Mouse (Mus musculus) small intestine, adult 2 months (tissue): ENCODE measurements at regions not wholly inside any gene's neighbourhood (a gene's known extent, or its start where the extent isn't known, plus 50 kb on each side); places are given as distances from the start of the nearest gene placed in this dataset.

Experiments used
- H3K27ac ChIP-seq: fragments of 200-500 bp; 2 replicates; pipeline ENCODE4 v1.5.1; 2012; ENCODE audit warnings: low read depth, low read length, control low read depth, inconsistent platforms; ENCODE audit not compliant: insufficient read depth
- H3K27me3 ChIP-seq: fragments of 200-500 bp; 2 replicates; pipeline ENCODE4 v1.6.1; 2012; ENCODE audit warnings: mild to moderate bottlenecking, moderate library complexity, low read length, inconsistent platforms; ENCODE audit not compliant: control insufficient read depth, insufficient read depth
- H3K36me3 ChIP-seq: fragments of 200-500 bp; 2 replicates; pipeline ENCODE4 v1.6.1; 2012; ENCODE audit warnings: mild to moderate bottlenecking, low read length, control low read depth, inconsistent platforms; ENCODE audit not compliant: control insufficient read depth, insufficient read depth
- H3K4me1 ChIP-seq: fragments of 200-500 bp; 2 replicates; pipeline ENCODE4 v1.6.1; 2012; ENCODE audit warnings: low read length, inconsistent platforms, mixed read lengths; ENCODE audit not compliant: control insufficient read depth, insufficient read depth, insufficient read length
- H3K4me3 ChIP-seq: fragments of 200-500 bp; 2 replicates; pipeline ENCODE4 v1.5.1; 2012; ENCODE audit warnings: low read depth, mild to moderate bottlenecking, control low read depth, inconsistent platforms, low read length, moderate library complexity
- CTCF ChIP-seq: fragments of 200-500 bp; IDR thresholded peaks from 2 replicates; pipeline ENCODE4 v1.5.1; 2012; ENCODE audit warnings: low read depth, mild to moderate bottlenecking, control low read depth, inconsistent platforms, low read length, moderate library complexity, mixed read lengths; ENCODE audit not compliant: insufficient replicate concordance, insufficient read length; ENCODE audit errors: extremely low read depth
- POLR2A ChIP-seq: fragments of 200-500 bp; IDR thresholded peaks from 2 replicates; pipeline ENCODE4 v1.6.1; 2012; ENCODE audit warnings: low read depth, mild to moderate bottlenecking, control low read depth, inconsistent platforms, low read length, moderate library complexity
- WGBS: fragments of 180-500 bp; shearing (Covaris S2); methylation state at CpG from one replicate; pipeline ENCODE4 v1.1.7; 2018; 5-methylcytosine and 5-hydroxymethylcytosine counted together

GRCm38 (mm10) chr2:105528535-105528934 is 129.4 kb upstream of the Rcn1 start:
- H3K36me3 ChIP-seq: no peaks in the 10 kb centered on the region
- no peaks in the 10 kb centered on the region for H3K27me3 ChIP-seq
- no peak overlapping the region for H3K27ac ChIP-seq
- TF ChIP-seq POLR2A: no peak
- TF ChIP-seq CTCF: no peak
- no peak overlapping the region for H3K4me3 ChIP-seq
- no peaks in the 10 kb centered on the region for H3K4me1 ChIP-seq
- WGBS: 86% methylated on average over 8 of the region's 8 CpGs

- H3K27me3 ChIP-seq: no peaks in the 10 kb centered on the region
- no peaks in the 10 kb centered on the region for H3K4me1 ChIP-seq
- WGBS: 74% methylated on average over 13 of the region's 13 CpGs
- TF ChIP-seq CTCF: no peak
- no peak for TF ChIP-seq POLR2A
- H3K27ac ChIP-seq: no peak overlapping the region
- no peak overlapping the region for H3K4me3 ChIP-seq
- no peaks in the 10 kb centered on the region for H3K36me3 ChIP-seq
These were observed 124.6 kb upstream of the Pax6 start for GRCm38 (mm10) chr2:105544099-105544498.

DNA sequence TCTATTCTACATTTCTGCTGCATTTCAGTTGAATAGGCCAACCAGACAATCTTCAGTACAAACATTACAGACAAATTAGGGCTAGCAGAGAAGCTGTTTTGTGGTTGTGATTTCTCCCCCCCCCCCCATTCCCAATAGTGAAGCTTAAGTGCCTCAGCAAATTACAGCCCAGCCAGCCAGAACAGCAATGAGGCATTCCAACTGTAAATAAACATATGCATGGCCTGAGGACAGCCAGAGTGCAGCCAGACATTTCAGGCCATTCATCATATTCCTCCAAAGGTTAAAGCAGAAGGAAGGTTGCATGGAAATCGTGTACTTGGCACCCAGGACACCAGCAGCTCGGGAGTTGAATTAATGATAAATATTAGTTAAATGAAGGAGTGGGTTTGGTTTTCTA is 116.6 kb upstream of the Pax6 start:
- TF ChIP-seq POLR2A: no peak
- no peak for TF ChIP-seq CTCF
- Histone ChIP-seq H3K27ac (no peak overlapping the region), H3K4me1 (no peaks in the 10 kb centered on the region), H3K36me3 (no peaks in the 10 kb centered on the region), H3K4me3 (no peak overlapping the region), H3K27me3 (no peaks in the 10 kb centered on the region)
- 67% methylated on average over 2 of the region's 2 CpGs for WGBS

DNA sequence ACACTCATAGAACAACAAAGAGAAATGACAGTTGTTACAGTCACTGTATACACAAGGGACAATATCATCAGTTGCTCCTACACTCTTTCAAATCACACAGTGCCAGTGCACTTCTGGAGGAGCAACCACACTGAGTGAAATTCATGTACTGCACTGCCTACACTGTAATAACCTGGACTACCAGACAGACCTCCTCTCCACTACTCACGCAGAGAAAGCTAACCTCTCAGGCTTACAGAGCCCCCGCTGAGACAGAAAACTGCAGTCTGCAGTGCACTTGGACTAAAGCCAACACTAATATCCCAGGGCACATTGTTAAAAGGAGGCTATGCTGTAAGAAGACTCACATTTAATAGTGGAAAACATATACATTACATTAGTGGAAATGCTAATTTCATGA is 81.9 kb upstream of the Pax6 start:
- Histone ChIP-seq H3K4me1 (no peaks in the 10 kb centered on the region), H3K27me3 (no peaks in the 10 kb centered on the region), H3K4me3 (no peak overlapping the region), H3K36me3 (no peaks in the 10 kb centered on the region), H3K27ac (no peak overlapping the region)
- TF ChIP-seq CTCF (no peak), POLR2A (no peak)
- 55% methylated on average over 2 of the region's 2 CpGs for WGBS

DNA sequence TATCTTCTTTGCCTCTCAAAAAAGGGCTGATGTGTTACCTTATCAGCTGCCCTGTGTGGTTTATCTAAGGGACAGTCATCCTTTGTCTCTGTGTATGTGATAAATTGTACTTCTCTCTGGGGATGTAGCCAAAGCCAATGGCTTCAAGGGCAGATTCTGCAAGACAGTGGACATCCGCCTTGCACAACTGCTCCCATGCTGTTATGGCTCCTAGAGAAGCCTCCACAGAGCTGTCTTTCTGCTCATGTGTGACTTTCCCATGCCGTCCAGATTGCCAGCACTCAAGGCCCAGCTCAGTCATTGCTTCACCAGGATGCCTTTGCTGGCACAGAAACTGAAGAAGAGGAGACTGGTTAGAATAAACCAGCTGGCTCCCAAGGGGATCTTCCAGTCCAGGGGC is 74.6 kb upstream of the Pax6 start:
- no peak overlapping the region for H3K4me3 ChIP-seq
- TF ChIP-seq CTCF (no peak), POLR2A (no peak)
- no peak overlapping the region for H3K27ac ChIP-seq
- 78% methylated on average over 2 of the region's 2 CpGs for WGBS
- H3K27me3 ChIP-seq: no peaks in the 10 kb centered on the region
- no peaks in the 10 kb centered on the region for H3K36me3 ChIP-seq
- H3K4me1 ChIP-seq: no peaks in the 10 kb centered on the region

- H3K27ac ChIP-seq: no peak overlapping the region
- 56% methylated on average over 11 of the region's 11 CpGs for WGBS
- TF ChIP-seq POLR2A (no peak), CTCF (no peak)
- no peaks in the 10 kb centered on the region for H3K36me3 ChIP-seq
- H3K27me3 ChIP-seq: no peaks in the 10 kb centered on the region; the same call in 1 of the 2 replicates
- H3K4me3 ChIP-seq: no peak overlapping the region
- no peaks in the 10 kb centered on the region for H3K4me1 ChIP-seq
These were observed 64.1 kb upstream of the Pax6 start for GRCm38 (mm10) chr2:105604553-105605116.

DNA sequence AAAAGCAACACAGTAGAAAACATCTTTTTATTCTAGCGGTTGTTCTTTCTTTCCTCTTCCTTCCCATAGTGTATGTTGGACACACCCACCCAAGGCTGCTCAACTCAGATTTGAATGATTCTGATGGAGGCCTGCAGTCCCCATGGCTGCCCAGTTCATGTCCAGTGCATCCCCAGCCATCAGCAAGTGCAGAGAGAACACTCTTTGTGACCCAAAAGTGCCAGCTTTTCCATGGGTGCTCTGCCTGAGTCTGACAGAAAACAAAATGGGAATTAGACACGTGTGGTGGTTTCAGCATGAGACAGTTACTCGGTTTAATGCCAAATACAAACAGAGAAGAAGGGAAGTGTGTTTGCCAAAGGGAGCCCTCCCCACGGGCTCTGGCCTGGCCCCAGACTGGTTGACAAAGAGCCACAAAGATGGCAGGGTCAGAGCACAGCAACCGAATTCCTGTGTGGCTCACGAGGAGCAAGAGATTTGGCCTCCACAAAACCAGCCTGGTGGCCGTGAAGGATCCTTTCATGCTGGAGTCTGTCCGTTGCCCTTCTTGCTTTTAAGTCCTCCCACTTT is 60.6 kb upstream of the Pax6 start:
- H3K4me3 ChIP-seq: no peak overlapping the region
- H3K27me3 ChIP-seq: no peaks in the 10 kb centered on the region; the same call in 1 of the 2 replicates
- H3K4me1 ChIP-seq: no peaks in the 10 kb centered on the region
- no peak overlapping the region for H3K27ac ChIP-seq
- H3K36me3 ChIP-seq: no peaks in the 10 kb centered on the region
- TF ChIP-seq POLR2A (no peak), CTCF (no peak)
- 54% methylated on average over 8 of the region's 8 CpGs for WGBS
